Mouse (Mus musculus) lung, postnatal 0 days (tissue): ENCODE data around the gene Mad2l2.

Experiments used
- CTCF ChIP-seq: IDR thresholded peaks from 2 replicates; pipeline ENCODE4 v1.5.1; 2016; ENCODE audit warnings: antibody characterized with exemption, mild to moderate bottlenecking
- EP300 ChIP-seq: IDR thresholded peaks from 2 replicates; pipeline ENCODE4 v1.6.1; 2016; ENCODE audit warnings: antibody characterized with exemption, mild to moderate bottlenecking, control low read depth

GRCm38 (mm10) chr4:148101801-148102527, 28.2 kb upstream of the Mad2l2 start:
- peak; percentile 69 for TF ChIP-seq CTCF
- TF ChIP-seq EP300 = no peak
